Comparison of ENCODE assay signal across 20 mouse cellular contexts in genomic region chr7:107680151-107680852, GRCm38 (mm10). TPM values are rescaled to one million over a fixed set of nuclear protein-coding genes. Genes with fewer than 3 reads are reported as not detected.
DNase-seq lines count a peak whose midpoint lies in the region; ATAC-seq and TF ChIP-seq lines count a peak whose summit lies in the region.
"Had no signal": no experiment of that assay in that cellular context is flagged by ENCODE, and none has a peak within 500 bp of the region (broad histone marks: within the 10 kb centered on the region; RNA-seq: fewer than 3 reads in every experiment).

No protein-coding gene starts in this region.

- H3K4me3 ChIP-seq in kidney, embryonic 14.5 days (ENCODE audit: low read length) = no peak overlapping the region
- H3K4me3 ChIP-seq in testis, adult 2 months (ENCODE audit: control insufficient read depth, low read depth, low read length) = no peak overlapping the region
- no peak overlapping the region for H3K4me3 ChIP-seq in intestine, embryonic 15.5 days (replicated peaks)
- H3K4me3 ChIP-seq in stomach, postnatal 0 days (ENCODE audit: low read depth, low read length) = no peak overlapping the region
- H3K4me3 ChIP-seq: forebrain, embryonic 10.5 days; hindbrain, embryonic 15.5 days had no signal

- H3K4me1 ChIP-seq in kidney, embryonic 14.5 days (ENCODE audit: control insufficient read depth, insufficient read depth, low read length) = 0 out of 2 replicates have a peak, but pooled peaks cover 2% of the 10 kb centered on the region
- no peaks in the 10 kb centered on the region for H3K4me1 ChIP-seq in testis, adult 2 months (ENCODE audit: control insufficient read depth, insufficient read depth, low read length)
- H3K4me1 ChIP-seq in intestine, embryonic 15.5 days (replicated peaks) = peaks cover 7% of the 10 kb centered on the region; the same call in 1 of the 2 replicates
- no peaks in the 10 kb centered on the region for H3K4me1 ChIP-seq in stomach, postnatal 0 days (replicated peaks; ENCODE audit: control insufficient read depth, insufficient read depth)
- H3K4me1 ChIP-seq: hindbrain, embryonic 15.5 days had no signal

- H3K36me3 ChIP-seq in kidney, embryonic 14.5 days (ENCODE audit: control insufficient read depth, insufficient read depth, low read length) = no peaks in the 10 kb centered on the region
- H3K36me3 ChIP-seq in testis, adult 2 months (ENCODE audit: control insufficient read depth, insufficient read depth, low read length) = no peaks in the 10 kb centered on the region
- no peaks in the 10 kb centered on the region for H3K36me3 ChIP-seq in intestine, embryonic 15.5 days
- H3K36me3 ChIP-seq in stomach, postnatal 0 days (ENCODE audit: control insufficient read depth, insufficient read depth, low read length) = no peaks in the 10 kb centered on the region; the same call in 1 of the 2 replicates
- H3K36me3 ChIP-seq: forebrain, embryonic 10.5 days; hindbrain, embryonic 15.5 days had no signal

- no peaks in the 10 kb centered on the region for H3K9me3 ChIP-seq in kidney, embryonic 14.5 days (ENCODE audit: control insufficient read depth, low read length)
- no peaks in the 10 kb centered on the region for H3K9me3 ChIP-seq in intestine, embryonic 15.5 days
- no peaks in the 10 kb centered on the region for H3K9me3 ChIP-seq in stomach, postnatal 0 days (ENCODE audit: control insufficient read depth, low read length)
- H3K9me3 ChIP-seq: forebrain, embryonic 10.5 days; hindbrain, embryonic 15.5 days had no signal

- no peak for TF ChIP-seq CTCF in testis, adult 2 months (IDR thresholded peaks at IDR 0.05; ENCODE audit: control insufficient read depth, insufficient read depth, insufficient replicate concordance, low read depth, low read length)
- no peak for TF ChIP-seq CTCF in stomach, postnatal 0 days (IDR thresholded peaks at IDR 0.05; ENCODE audit: low read depth)

- H3K27ac ChIP-seq in kidney, embryonic 14.5 days (ENCODE audit: low read depth, low read length) = no peak overlapping the region
- peak overlapping the region; percentile 51 for H3K27ac ChIP-seq in testis, adult 2 months (ENCODE audit: control insufficient read depth, insufficient read depth, low read depth, low read length)
- H3K27ac ChIP-seq in intestine, embryonic 15.5 days = 0 out of 2 replicates have a peak overlapping the region, but pooled peaks have one; percentile 4
- H3K27ac ChIP-seq in stomach, postnatal 0 days (replicated peaks) = peak overlapping the region; percentile 81
- H3K27ac ChIP-seq: forebrain, embryonic 10.5 days; hindbrain, embryonic 15.5 days; kidney, postnatal 0 days had no signal

- TF ChIP-seq POLR2A in testis, adult 2 months (IDR thresholded peaks at IDR 0.05; ENCODE audit: control insufficient read depth, low read depth, low read length) = no peak

- DNase-seq in kidney, adult 8-10 months = no peak
- DNase-seq in testis, postnatal 10 days (ENCODE audit: low spot score) = no peak
- DNase-seq in stomach, postnatal 0 days (ENCODE audit: low spot score) = peak; percentile 38
- no peak for DNase-seq in spleen, adult 18-20 months
- no peak for DNase-seq in kidney, adult 18-20 months
- DNase-seq: cerebellum, adult 11 months; heart, postnatal 10 days; layer of hippocampus, adult 9-11 months; liver; right cerebral cortex, postnatal 14 days; thymus, postnatal 25 days had no signal

- H3K9ac ChIP-seq in kidney, embryonic 14.5 days (ENCODE audit: low read depth, low read length) = no peak overlapping the region
- no peak overlapping the region for H3K9ac ChIP-seq in intestine, embryonic 15.5 days
- no peak overlapping the region for H3K9ac ChIP-seq in stomach, postnatal 0 days (ENCODE audit: low read length)
- H3K9ac ChIP-seq: hindbrain, embryonic 15.5 days had no signal

- no peaks in the 10 kb centered on the region for H3K27me3 ChIP-seq in kidney, embryonic 14.5 days (ENCODE audit: control insufficient read depth, insufficient read depth, low read length)
- no peaks in the 10 kb centered on the region for H3K27me3 ChIP-seq in testis, adult 2 months (ENCODE audit: control insufficient read depth, insufficient read depth, low read length)
- no peaks in the 10 kb centered on the region for H3K27me3 ChIP-seq in intestine, embryonic 15.5 days (replicated peaks)
- H3K27me3 ChIP-seq in stomach, postnatal 0 days (ENCODE audit: control insufficient read depth, insufficient read depth, low read length) = no peaks in the 10 kb centered on the region

- 0 out of 2 replicates have a peak, but pooled peaks have one; percentile 10 for ATAC-seq in kidney, embryonic 14.5 days (ENCODE audit: low FRiP score, low TSS enrichment)
- ATAC-seq in intestine, embryonic 15.5 days = peak; percentile 83
- no peak for ATAC-seq in stomach, postnatal 0 days (ENCODE audit: low FRiP score, low TSS enrichment)

- TF ChIP-seq EP300 in stomach, postnatal 0 days (optimal IDR thresholded peaks at IDR 0.05) = no peak

- H3K4me2 ChIP-seq in kidney, embryonic 14.5 days (replicated peaks; ENCODE audit: low read depth, low read length) = no peak overlapping the region
- H3K4me2 ChIP-seq in intestine, embryonic 15.5 days (replicated peaks) = no peak overlapping the region
- H3K4me2 ChIP-seq in stomach, postnatal 0 days (replicated peaks; ENCODE audit: low read depth) = no peak overlapping the region
- H3K4me2 ChIP-seq: hindbrain, embryonic 15.5 days had no signal

- WGBS in kidney, embryonic 14.5 days = 59% methylated on average over 6 of the region's 6 CpGs
- 52% methylated on average over 6 of the region's 6 CpGs for WGBS in intestine, embryonic 15.5 days
- WGBS in stomach, postnatal 0 days = 44% methylated on average over 6 of the region's 6 CpGs

RNA-seq across cellular contexts. Expression of gene 5330417H12Rik, which starts 55.3 kb away (rescaled TPM):
- not detected in 2 replicates for polyA plus RNA-seq in kidney, embryonic 14.5 days (2014; fragmentation: Nextera tagmentation; extraction: Ambion mirVana)
- polyA plus RNA-seq in testis, adult 2 months (2012; rRNA removed) = not detected in 2 replicates
- not detected in 2 replicates for polyA plus RNA-seq in intestine, embryonic 15.5 days (2015; fragmentation: Nextera tagmentation; extraction: Ambion mirVana)
- not detected in 2 replicates for polyA plus RNA-seq in stomach, postnatal 0 days (2015; fragmentation: Nextera tagmentation; extraction: Ambion mirVana)
- polyA plus RNA-seq: embryonic facial prominence, embryonic 14.5 days; forebrain, embryonic 10.5 days; hindbrain, embryonic 15.5 days; kidney, postnatal 0 days; midbrain, postnatal 0 days; neural tube, embryonic 11.5 days had no signal
